Mouse (Mus musculus): ENCODE measurements around the gene Gpr152. TPM values are rescaled to one million over a fixed set of nuclear protein-coding genes. Genes with fewer than 3 reads are reported as not detected.
"Not testable (repeated sequence)": the region's sequence is repeated elsewhere in the genome, so short reads cannot be mapped to it uniquely, and the experiment has no call there.

The Gpr152 gene
- total and polyA plus RNA-seq, 2 experiments from 2014 or later: 0.16 TPM; not detected in 1

DNA sequence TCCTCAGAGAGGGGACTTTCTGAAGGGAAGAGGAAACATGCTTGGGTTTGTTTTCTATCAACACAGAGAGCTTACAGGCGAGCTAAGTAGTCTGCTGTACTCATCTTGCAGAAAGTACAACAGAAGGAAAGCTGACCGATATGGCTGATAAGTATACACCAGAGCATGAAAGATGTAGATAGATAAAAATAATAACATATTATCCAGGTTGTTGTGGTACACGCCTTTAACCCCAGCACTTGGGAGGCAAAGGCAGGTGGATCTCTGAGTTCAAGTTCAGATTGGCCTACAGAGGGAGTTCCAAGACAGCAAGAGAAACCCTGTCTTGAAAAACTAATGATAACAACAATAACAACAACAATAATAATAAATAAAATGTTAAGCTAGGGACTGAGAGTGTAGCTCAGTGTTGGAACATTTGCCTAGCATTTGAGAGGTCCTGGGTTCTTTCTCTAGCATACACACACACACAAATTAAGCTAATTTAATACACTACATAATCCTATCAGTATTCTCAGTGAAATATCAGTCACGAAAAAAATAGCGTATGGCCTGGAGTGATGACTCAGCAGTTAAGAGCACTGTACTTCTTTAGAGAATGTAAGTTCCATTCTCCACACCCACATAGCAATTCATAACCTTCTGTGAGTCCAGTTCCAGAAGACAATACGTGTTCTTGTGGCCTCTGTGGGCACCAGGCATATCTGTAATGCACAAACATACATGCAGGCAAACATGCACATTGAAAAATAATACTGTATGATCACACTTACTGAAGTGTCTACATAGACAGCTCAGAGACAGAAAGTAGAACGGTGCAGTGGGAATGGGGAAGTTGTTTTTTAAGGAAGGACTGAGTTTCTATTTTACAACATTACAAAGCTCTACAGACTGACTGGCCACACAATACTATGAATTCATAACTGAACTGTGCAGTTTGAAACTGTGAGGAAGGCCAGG, 16.9 kb upstream of the Gpr152 start:
- Histone ChIP-seq H3K9ac (replicated peaks; ENCODE audit: low read length, poor library complexity, severe bottlenecking) (no peak overlapping the region), H3K27me3 (ENCODE audit: insufficient read depth, low read length) (no peaks in the 10 kb centered on the region), H3K4me3 (ENCODE audit: low read depth, low read length) (no peak overlapping the region), H3K9me3 (ENCODE audit: low read length) (no peaks in the 10 kb centered on the region), H3K36me3 (ENCODE audit: insufficient read depth, low read length) (peaks cover 3% of the 10 kb centered on the region; the same call in 1 of the 2 replicates), H3K27ac (ENCODE audit: low read depth, low read length) (no peak overlapping the region), H3K4me1 (ENCODE audit: insufficient read depth, low read length) (peaks cover 20% of the 10 kb centered on the region), H3K4me2 (ENCODE audit: low read depth, low read length, poor library complexity, severe bottlenecking) (no peak overlapping the region)
- no peak for ATAC-seq (ENCODE audit: low FRiP score)
- DNase-seq (ENCODE audit: low spot score): no peak
- no peak for TF ChIP-seq CTCF (IDR thresholded peaks at IDR 0.05)
- WGBS: 84% methylated on average over 7 of the region's 7 CpGs

DNA sequence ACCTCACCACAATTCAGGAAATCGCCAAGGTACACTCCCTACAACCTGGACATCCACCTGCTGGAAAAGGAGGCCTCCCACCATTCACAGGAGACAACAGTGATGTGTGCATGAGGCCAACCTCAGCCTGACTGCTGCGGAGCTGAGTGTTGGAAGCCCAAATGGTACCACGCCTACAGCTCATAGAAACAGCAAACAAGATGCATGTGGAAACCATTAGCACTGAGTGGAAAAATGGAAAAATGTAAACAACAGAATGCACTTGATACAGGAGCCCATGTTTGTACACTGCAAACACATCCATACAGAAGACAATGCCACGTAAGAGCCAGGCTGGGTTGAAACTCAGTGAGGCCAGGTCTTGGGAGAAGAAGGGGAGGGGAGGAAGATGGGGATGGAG, 15.2 kb upstream of the Gpr152 start:
- WGBS: 89% methylated on average over 4 of the region's 4 CpGs
- H3K9ac ChIP-seq (replicated peaks; ENCODE audit: low read length, poor library complexity, severe bottlenecking): no peak overlapping the region

DNA sequence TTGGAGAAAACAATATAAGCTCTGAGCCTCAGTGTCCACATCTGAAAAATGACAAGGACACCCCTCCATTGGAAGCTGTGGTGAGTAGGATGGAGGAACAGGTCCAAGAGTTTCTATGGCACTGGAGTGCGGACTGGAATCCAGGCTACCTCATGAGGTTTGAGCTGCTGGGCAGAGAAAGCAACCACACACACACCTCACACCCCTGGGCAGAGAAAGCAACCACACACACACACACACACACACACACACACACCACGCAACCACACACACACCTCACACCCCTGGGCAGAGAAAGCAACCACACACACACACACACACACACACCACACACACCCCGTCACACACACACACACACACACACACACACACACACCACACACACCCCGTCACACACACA, 14.3 kb upstream of the Gpr152 start:
- peaks cover 18% of the 10 kb centered on the region for H3K4me1 ChIP-seq (ENCODE audit: insufficient read depth, low read length)
- H3K4me2 ChIP-seq (ENCODE audit: low read depth, low read length, poor library complexity, severe bottlenecking): peak overlapping the region; percentile 58
- 5% methylated on average over 3 of the region's 4 CpGs for WGBS
- H3K36me3 ChIP-seq (ENCODE audit: insufficient read depth, low read length): peaks cover 18% of the 10 kb centered on the region
- not testable (repeated sequence) for H3K9me3 ChIP-seq (ENCODE audit: low read length); H3K27me3 ChIP-seq (ENCODE audit: insufficient read depth, low read length)
- H3K27ac ChIP-seq (ENCODE audit: low read depth, low read length): peak overlapping the region; percentile 75; the same call in 1 of the 2 replicates
- H3K4me3 ChIP-seq (ENCODE audit: low read depth, low read length): peak overlapping the region; percentile 76
- ATAC-seq (ENCODE audit: low FRiP score) (peak; percentile 36), DNase-seq (ENCODE audit: low spot score) (peak; percentile 28)
- peak overlapping the region; percentile 86 for H3K9ac ChIP-seq (replicated peaks; ENCODE audit: low read length, poor library complexity, severe bottlenecking)

More for the DNA sequence above, 15.2 kb upstream of the Gpr152 start:
- no peak for TF ChIP-seq CTCF (IDR thresholded peaks at IDR 0.05)
- H3K4me1 ChIP-seq (ENCODE audit: insufficient read depth, low read length): peaks cover 20% of the 10 kb centered on the region
- no peak for ATAC-seq (ENCODE audit: low FRiP score)
- H3K36me3 ChIP-seq (ENCODE audit: insufficient read depth, low read length): peaks cover 10% of the 10 kb centered on the region
- no peak overlapping the region for H3K27ac ChIP-seq (ENCODE audit: low read depth, low read length)
- no peak overlapping the region for H3K4me3 ChIP-seq (ENCODE audit: low read depth, low read length)
- no peaks in the 10 kb centered on the region for H3K27me3 ChIP-seq (ENCODE audit: insufficient read depth, low read length)
- no peak for DNase-seq (ENCODE audit: low spot score)
- H3K4me2 ChIP-seq (ENCODE audit: low read depth, low read length, poor library complexity, severe bottlenecking): no peak overlapping the region
- H3K9me3 ChIP-seq (ENCODE audit: low read length): no peaks in the 10 kb centered on the region

DNA sequence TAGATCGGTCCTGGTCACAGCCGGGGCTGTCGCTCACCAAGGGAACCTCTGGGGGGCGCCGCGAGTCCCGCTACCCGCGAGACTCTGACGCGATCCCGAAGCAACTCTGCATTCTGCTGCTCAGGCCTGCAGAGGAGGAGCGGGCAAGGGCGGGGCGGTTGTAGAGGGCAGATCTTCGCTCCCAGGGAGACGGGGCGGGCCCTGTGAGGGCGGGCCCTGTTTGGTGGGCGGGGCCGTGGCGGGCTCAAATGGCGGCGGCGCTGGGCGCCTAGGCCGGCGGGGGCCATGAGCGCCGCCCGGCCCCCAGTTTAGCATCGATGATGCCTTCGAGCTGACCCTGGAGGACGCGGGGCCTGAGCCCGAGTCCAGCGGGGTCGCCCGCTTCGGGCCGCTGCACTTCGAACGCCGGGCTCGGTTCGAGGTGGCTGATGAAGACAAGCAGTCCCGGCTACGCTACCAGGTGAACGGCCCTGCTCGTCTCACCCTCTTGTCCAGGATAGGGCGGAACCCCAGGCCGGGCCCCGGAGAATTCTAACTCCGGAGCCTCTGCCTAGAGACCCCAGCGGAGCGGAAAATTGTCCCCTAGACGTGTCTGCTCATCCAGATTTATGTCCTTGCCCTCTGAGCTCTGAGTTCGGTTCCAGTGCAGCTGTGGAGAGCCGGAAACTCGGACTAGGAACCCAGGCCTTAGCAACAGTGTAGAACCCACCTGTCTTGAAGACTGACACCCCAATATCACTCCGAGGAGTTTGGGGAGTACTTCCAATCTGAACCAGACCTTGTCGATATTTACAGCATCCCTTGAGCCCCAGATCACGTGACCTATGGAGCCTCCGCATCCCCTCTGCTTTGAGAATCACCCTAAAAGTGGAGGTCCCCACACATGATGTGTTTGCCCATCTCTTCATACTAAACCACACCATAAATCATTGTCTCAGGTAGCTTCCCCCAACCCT, 13.6 kb upstream of the Gpr152 start, which contains the start of gene Aip:
TSS of gene Aip (minus strand) at position 118 of the 956 bp plus-strand sequence.
- H3K27ac ChIP-seq (ENCODE audit: low read depth, low read length): peak within 1 kb of the TSS; percentile 75
- DNase-seq (ENCODE audit: low spot score) (peak; percentile 98), ATAC-seq (ENCODE audit: low FRiP score) (peak; percentile 92)
- peak; percentile 77 for TF ChIP-seq CTCF (IDR thresholded peaks at IDR 0.05)
- H3K36me3 ChIP-seq (ENCODE audit: insufficient read depth, low read length): peaks cover 18% of the 10 kb centered on the region
- H3K4me2 ChIP-seq (ENCODE audit: low read depth, low read length, poor library complexity, severe bottlenecking): peak within 1 kb of the TSS; percentile 58
- peak within 1 kb of the TSS; percentile 86 for H3K9ac ChIP-seq (replicated peaks; ENCODE audit: low read length, poor library complexity, severe bottlenecking)
- under 1% methylated on average over 62 of the region's 64 CpGs for WGBS
- no peaks in the 10 kb centered on the region for H3K27me3 ChIP-seq (ENCODE audit: insufficient read depth, low read length)
- H3K4me3 ChIP-seq (ENCODE audit: low read depth, low read length): peak within 1 kb of the TSS; percentile 76
- H3K4me1 ChIP-seq (ENCODE audit: insufficient read depth, low read length): peaks cover 12% of the 10 kb centered on the region; the same call in 1 of the 2 replicates
- H3K9me3 ChIP-seq (ENCODE audit: low read length): no peaks in the 10 kb centered on the region

- ATAC-seq (ENCODE audit: low FRiP score) (no peak), DNase-seq (ENCODE audit: low spot score) (no peak)
- H3K27me3 ChIP-seq (ENCODE audit: insufficient read depth, low read length): no peaks in the 10 kb centered on the region
- no peak for TF ChIP-seq CTCF (IDR thresholded peaks at IDR 0.05)
- WGBS: 79% methylated on average over 7 of the region's 7 CpGs
- peak overlapping the region; percentile 76 for H3K4me3 ChIP-seq (ENCODE audit: low read depth, low read length)
- H3K27ac ChIP-seq (ENCODE audit: low read depth, low read length): peak overlapping the region; percentile 75; the same call in 1 of the 2 replicates
- peaks cover 12% of the 10 kb centered on the region; the same call in 1 of the 2 replicates for H3K4me1 ChIP-seq (ENCODE audit: insufficient read depth, low read length)
- H3K4me2 ChIP-seq (ENCODE audit: low read depth, low read length, poor library complexity, severe bottlenecking): peak overlapping the region; percentile 58
- no peaks in the 10 kb centered on the region for H3K9me3 ChIP-seq (ENCODE audit: low read length)
- peaks cover 25% of the 10 kb centered on the region for H3K36me3 ChIP-seq (ENCODE audit: insufficient read depth, low read length)
- H3K9ac ChIP-seq (replicated peaks; ENCODE audit: low read length, poor library complexity, severe bottlenecking): peak overlapping the region; percentile 86
Observed at GRCm38 (mm10) chr19:4126759-4127495, 12.7 kb upstream of the Gpr152 start.
